Mouse (Mus musculus): ENCODE measurements around the gene Kdm6b.

The Kdm6b gene

DNA sequence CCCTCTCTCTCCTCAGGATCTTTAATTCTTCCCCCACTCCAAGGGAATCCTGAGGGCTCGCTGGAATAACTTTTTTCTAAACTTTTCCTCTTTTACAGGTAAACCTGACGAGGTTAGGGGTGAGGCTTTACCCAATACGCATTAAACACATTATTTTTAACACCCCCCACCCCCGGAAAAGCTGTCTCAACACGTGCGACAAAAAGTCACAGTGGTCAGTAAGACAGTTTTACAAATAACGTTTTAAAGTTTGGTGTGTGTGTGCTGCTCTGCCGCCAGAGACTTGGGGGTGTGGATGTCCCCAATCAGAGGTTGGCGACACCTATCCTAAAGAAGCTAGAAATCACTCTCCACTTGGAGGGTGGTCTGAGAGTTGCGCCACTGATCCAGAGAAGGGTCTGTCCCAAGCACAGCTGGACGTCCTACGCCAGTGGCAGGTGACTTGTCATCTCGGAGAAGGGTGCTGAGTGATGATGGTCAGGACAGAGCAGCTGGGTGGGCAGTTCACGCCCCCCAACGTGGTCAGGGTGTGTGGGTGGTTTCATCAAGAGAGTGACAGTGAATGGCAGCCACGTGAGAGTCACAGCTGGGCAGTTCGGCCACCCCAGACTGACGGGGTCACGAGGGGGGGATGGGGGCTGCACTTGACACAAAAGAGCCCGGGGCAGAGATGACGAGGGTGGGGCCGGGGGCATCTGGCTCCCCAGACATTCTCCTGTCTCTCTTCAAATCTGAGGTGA is 45.7 kb downstream of the Kdm6b start:
- DNase-seq (ENCODE audit: extremely low read depth, insufficient read length, low spot score), result peak; percentile 65

DNA sequence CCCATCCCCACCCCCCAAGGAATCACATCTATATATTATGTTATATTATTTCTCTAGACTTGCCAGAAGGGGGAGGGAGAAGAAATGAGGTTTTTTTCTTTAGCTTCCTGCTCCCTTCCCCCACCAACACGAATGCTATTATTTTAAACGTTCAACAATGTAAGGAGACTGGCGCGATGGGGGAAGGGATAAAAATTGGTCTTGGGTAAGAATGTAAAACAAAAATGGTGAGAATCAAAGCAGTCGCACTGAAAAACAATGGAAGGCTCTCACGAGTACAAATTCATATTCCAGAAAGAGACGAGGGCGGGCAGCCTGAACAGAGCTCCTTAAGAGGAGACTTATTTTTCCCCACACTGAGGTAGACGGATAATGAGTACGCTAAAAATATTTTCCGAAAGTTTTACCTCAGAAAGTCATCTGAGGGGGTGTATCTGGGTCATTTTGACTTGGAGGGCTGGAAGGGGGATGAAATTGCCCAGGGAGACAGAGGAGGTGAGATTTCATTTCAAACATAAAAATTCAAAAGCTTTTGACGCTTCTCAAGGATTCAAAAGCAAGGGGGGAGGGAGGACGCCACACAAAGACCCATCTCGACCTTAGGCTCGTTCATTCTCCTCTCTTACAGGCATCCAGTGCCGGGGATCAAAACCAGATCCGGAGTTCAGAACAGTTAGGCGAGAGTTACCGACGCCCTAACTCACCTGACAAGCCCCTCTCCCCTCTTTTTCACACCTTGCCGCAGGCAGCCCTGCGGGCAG is 46.4 kb downstream of the Kdm6b start:
- DNase-seq (ENCODE audit: extremely low read depth, insufficient read length, low spot score), result no peak

DNA sequence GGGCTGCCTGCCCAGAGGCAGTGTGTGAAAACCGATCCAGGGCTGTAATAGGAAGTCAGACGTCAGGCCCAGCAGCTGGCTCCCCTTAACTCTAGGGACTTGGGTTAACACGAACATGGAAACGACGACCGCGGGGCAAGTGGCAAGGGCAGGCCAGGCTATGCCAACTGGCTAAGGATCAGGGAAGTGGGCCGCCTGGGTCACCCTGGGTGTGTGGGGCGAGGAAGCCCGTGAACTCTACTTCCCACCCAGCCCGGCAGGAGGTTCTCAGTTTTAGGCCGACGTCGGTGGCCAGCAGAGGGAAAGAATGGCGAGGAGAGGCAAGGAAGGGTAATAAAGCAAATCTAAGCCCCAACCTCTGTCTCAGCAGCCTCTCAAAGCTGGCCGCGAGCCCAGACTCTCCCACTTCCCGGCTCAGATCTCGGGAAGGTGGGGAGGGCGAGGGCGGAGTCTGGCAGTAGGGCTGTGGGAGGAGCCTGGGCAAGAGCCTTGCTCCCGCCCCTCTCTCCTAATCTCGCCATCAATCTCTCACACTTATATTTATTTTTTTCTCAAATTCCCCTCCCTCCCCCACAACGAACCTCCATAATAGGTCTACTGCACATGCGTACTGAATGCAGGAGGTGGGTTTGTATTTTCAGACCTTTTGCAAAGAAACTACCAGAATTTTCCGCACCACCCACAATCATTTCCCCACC is 47.2 kb downstream of the Kdm6b start:
- peak; percentile 94 for DNase-seq (ENCODE audit: extremely low read depth, insufficient read length, low spot score)

DNA sequence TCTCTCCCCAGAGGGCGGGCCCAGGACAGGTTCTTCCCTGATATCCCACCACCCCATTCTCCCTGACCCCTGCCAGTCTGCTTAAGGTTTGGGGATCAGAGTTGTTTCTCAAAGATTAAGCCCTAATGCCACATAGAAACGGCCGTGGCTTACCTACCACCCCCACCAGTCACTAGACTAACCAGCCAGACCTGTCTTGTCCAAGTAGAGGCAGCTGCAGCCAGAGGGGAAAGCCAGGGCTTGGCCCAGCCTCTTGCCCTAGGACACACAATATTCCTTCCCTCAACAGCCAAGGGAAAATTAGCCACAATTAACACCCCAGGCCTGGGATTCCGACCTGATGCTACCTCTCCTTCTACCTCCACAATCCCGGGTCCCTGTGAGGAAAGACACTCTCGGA is 47.8 kb downstream of the Kdm6b start:
- no peak for DNase-seq (ENCODE audit: extremely low read depth, insufficient read length, low spot score)

DNA sequence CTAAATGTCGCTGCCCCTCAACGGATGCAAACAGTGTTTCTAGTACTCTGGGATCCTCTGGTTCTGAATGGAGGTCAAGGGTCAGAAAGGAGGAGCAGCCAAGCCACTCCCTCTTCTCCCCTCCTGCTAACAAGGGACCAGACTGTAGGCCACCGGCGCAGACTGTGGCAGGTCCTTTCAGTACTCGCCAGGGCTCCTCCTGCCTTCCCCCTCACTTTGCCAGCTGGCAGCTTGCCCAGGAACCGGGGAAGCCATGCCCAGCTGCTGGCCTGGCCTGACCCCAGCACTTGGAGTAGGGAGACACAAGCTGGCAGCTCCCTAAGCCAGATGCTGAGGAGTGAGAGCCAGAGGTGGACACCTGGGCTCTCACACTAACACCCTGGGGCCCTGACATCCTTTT is 48.6 kb downstream of the Kdm6b start:
- peak; percentile 91 for DNase-seq (ENCODE audit: extremely low read depth, insufficient read length, low spot score)

DNA sequence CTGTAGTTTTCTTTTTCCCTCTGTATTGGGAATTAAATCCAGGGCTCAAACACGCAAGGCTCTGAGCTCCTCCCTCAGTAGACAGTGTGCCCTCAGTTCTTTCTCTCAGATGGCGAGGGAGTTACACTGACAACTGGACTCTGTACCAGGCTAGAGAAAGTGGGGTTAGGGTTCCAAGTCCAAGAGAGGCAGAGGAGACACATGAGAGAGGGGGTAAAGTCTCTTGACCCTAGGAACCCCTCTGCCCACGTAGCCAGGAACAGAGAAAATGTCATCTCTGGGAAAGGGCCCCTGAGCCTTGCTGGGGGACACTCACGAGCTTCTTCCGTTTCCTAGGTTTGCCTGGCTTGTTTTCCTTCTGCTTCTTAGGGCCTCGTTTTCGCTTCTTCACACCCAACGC is 49.1 kb downstream of the Kdm6b start:
- DNase-seq (ENCODE audit: extremely low read depth, insufficient read length, low spot score), result no peak

DNA sequence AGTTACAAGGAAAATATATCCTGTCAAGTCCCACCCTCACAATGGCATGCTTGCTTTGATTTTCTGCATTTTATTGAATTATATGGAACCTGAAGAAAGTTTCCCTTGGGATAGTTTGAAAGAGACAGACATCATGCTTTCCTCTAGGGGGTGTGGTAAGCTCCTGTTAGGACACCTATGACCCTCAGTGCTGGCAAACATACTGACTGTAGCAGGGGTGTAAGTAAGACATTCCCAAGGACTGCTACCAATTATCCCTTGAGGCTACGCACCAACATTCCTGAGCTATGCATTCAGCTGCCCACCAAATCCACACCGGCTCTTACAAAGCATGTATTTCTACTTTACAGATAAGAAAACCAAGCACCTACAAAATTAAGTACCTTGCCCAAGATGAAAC is 51.0 kb downstream of the Kdm6b start:
- DNase-seq (ENCODE audit: extremely low read depth, insufficient read length, low spot score), result no peak

DNA sequence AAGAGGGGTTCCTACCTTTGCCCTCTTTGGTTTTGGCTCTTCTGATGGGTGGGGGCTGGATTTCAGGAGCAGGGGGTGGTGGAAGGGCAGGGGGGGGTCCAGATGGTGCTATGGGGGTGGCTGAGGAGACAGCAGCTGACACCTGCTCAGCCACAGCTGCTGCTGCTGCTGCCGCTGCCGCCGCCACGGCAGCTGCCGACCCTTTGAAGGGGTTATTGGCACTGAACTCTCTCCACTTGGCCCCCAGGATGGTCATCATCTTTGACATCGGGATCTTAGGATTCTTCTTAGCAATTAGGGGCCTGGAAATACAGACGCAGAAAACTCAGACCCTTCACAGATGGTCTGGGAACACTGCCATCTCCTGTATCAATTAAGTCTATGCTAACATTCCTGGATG is 51.5 kb downstream of the Kdm6b start:
- DNase-seq (ENCODE audit: extremely low read depth, insufficient read length, low spot score), result no peak

DNA sequence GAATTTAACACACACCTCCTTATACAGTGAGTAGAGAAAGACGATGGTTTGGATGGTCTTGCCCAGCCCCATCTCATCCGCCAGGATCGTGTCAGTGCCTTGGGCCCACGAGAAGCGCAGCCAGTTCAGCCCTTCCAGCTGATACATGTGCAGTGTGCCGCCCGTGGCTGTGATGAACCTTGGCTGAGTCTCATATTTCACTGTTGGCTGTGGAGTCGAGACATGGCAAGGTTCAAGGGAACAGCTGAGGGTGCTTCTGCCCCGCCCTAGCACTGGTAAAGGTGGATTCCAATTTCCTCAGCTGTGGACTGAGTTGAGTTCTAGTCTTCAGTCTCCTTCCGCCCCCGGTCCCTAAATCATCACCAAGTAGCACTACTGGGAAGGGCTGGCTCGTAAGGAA is 55.8 kb downstream of the Kdm6b start:
- DNase-seq (ENCODE audit: extremely low read depth, insufficient read length, low spot score), result no peak

DNA sequence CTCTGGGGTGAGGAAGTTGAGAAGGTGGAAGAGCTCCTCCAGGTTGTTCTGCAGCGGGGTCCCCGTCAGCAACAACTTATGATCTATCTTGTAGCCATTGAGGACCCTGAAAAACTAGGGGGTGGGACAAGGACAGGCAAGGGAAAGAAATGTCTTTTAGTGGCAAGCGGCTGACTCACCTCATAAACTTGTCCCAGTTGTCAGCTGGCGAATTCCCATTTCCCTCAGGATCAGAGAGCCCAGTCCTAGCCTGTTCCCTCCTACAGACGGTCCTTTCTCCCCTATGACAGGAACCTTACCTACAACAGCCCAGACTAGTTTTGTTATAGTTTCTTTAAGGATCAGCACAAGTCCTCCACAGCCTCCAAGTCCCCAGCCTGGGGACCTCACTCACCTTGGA is 56.9 kb downstream of the Kdm6b start:
- no peak for DNase-seq (ENCODE audit: extremely low read depth, insufficient read length, low spot score)
